Mouse (Mus musculus) liver, embryonic 16.5 days (tissue): ENCODE data around the gene Tmem220. TPM values are rescaled to one million over a fixed set of nuclear protein-coding genes. Genes with fewer than 3 reads are reported as not detected.

Source experiments
- ATAC-seq: fragments of 200-750 bp; cut with Nextera tagmentation; 2 replicates; pipeline ENCODE4 v1.8.0; 2017; ENCODE audit warnings: low read depth, mild to moderate bottlenecking, moderate number of reproducible peaks, moderate library complexity
- H3K27ac ChIP-seq: fragments of 300-500 bp; sonication (generic); 2 replicates; pipeline ENCODE4 v1.5.1; 2014; ENCODE audit warnings: mild to moderate bottlenecking, low read length
- H3K27me3 ChIP-seq: fragments of 300-500 bp; sonication (generic); 2 replicates; pipeline ENCODE4 v1.6.1; 2014; ENCODE audit warnings: low read depth, low read length, mixed read lengths; ENCODE audit not compliant: control insufficient read depth, insufficient read depth
- H3K36me3 ChIP-seq: fragments of 300-500 bp; sonication (generic); 2 replicates; pipeline ENCODE4 v1.6.1; 2014; ENCODE audit warnings: mild to moderate bottlenecking; ENCODE audit not compliant: control insufficient read depth, insufficient read depth
- H3K4me1 ChIP-seq: fragments of 300-500 bp; sonication (generic); 2 replicates; pipeline ENCODE4 v1.6.1; 2014; ENCODE audit warnings: low read depth, low read length, mixed read lengths; ENCODE audit not compliant: control insufficient read depth
- H3K4me2 ChIP-seq: fragments of 300-500 bp; sonication (generic); 2 replicates; pipeline ENCODE4 v1.6.1; 2014; ENCODE audit warnings: low read depth, low read length, mixed read lengths
- H3K4me3 ChIP-seq: fragments of 300-500 bp; sonication (generic); 2 replicates; pipeline ENCODE4 v1.5.1; 2014; ENCODE audit warnings: low read depth, mild to moderate bottlenecking, low read length
- H3K9ac ChIP-seq: fragments of 300-500 bp; sonication (generic); 2 replicates; pipeline ENCODE4 v1.6.1; 2014; ENCODE audit warnings: low read depth, low read length
- H3K9me3 ChIP-seq: fragments of 300-500 bp; sonication (generic); replicated peaks from 2 replicates; pipeline ENCODE4 v1.6.1; 2016; ENCODE audit warnings: low read length; ENCODE audit not compliant: control insufficient read depth
- WGBS: fragments of 180-500 bp; shearing (Covaris S2); extraction: QIAGEN DNeasy Blood & Tissue Kit; methylation state at CpG from one replicate; pipeline ENCODE4 v1.1.7; 2014; ENCODE audit not compliant: insufficient replicate concordance; 5-methylcytosine and 5-hydroxymethylcytosine counted together
- polyA plus RNA-seq: library from polyadenylated mRNA; unstranded; fragments of >200 nt; fragmentation: Nextera tagmentation; extraction: Ambion mirVana; gene quantifications from 2 replicates; pipeline ENCODE4 v1.2.1, GENCODE M21; 2015

The Tmem220 gene
- polyA plus RNA-seq, 1 experiment from 2014 or later = 3.3 TPM

- Histone ChIP-seq H3K36me3 (no peaks in the 10 kb centered on the region), H3K4me1 (no peaks in the 10 kb centered on the region), H3K4me2 (no peak overlapping the region), H3K27me3 (no peaks in the 10 kb centered on the region), H3K4me3 (no peak overlapping the region), H3K9ac (no peak overlapping the region), H3K27ac (no peak overlapping the region), H3K9me3 (no peaks in the 10 kb centered on the region)
- 69% methylated on average over 15 of the region's 15 CpGs for WGBS
- no peak for ATAC-seq
Measured at GRCm38 (mm10) chr11:67072615-67073130, 47.7 kb downstream of the Tmem220 start.

GRCm38 (mm10) chr11:67075036-67075435 lies 50.1 kb downstream of the Tmem220 start:
- ATAC-seq = no peak
- 47% methylated on average over 3 of the region's 3 CpGs for WGBS
- H3K36me3 ChIP-seq = no peaks in the 10 kb centered on the region
- no peaks in the 10 kb centered on the region for H3K4me1 ChIP-seq
- no peaks in the 10 kb centered on the region for H3K27me3 ChIP-seq
- no peak overlapping the region for H3K4me3 ChIP-seq
- H3K9me3 ChIP-seq = no peaks in the 10 kb centered on the region
- no peak overlapping the region for H3K27ac ChIP-seq
- H3K9ac ChIP-seq = no peak overlapping the region
- no peak overlapping the region for H3K4me2 ChIP-seq

- Histone ChIP-seq H3K27ac (no peak overlapping the region), H3K9ac (no peak overlapping the region), H3K4me3 (no peak overlapping the region), H3K9me3 (no peaks in the 10 kb centered on the region), H3K27me3 (no peaks in the 10 kb centered on the region), H3K4me1 (no peaks in the 10 kb centered on the region), H3K4me2 (no peak overlapping the region), H3K36me3 (no peaks in the 10 kb centered on the region)
- WGBS = 63% methylated on average over 5 of the region's 5 CpGs
- ATAC-seq = no peak
Measured at GRCm38 (mm10) chr11:67076781-67077180, 51.8 kb downstream of the Tmem220 start.

GRCm38 (mm10) chr11:67077435-67077834 lies 52.5 kb downstream of the Tmem220 start:
- ATAC-seq = no peak
- Histone ChIP-seq H3K27me3 (no peaks in the 10 kb centered on the region), H3K4me1 (no peaks in the 10 kb centered on the region), H3K9ac (no peak overlapping the region), H3K36me3 (no peaks in the 10 kb centered on the region), H3K9me3 (no peaks in the 10 kb centered on the region), H3K4me2 (no peak overlapping the region), H3K27ac (no peak overlapping the region), H3K4me3 (no peak overlapping the region)
- 20% methylated on average over 3 of the region's 3 CpGs for WGBS

GRCm38 (mm10) chr11:67078000-67078399 lies 53.0 kb downstream of the Tmem220 start, which contains the start of gene Myh3:
Gene Myh3, plus strand, starts transcription at chr11:67078300.
- WGBS = 62% methylated on average over 5 of the region's 5 CpGs
- no peak for ATAC-seq
- no peak within 1 kb of the TSS for H3K4me3 ChIP-seq
- H3K4me1 ChIP-seq = no peaks in the 10 kb centered on the region
- no peaks in the 10 kb centered on the region; the same call in 1 of the 2 replicates for H3K27me3 ChIP-seq
- no peak within 1 kb of the TSS for H3K27ac ChIP-seq
- no peaks in the 10 kb centered on the region for H3K36me3 ChIP-seq
- H3K9me3 ChIP-seq = no peaks in the 10 kb centered on the region
- no peak within 1 kb of the TSS for H3K4me2 ChIP-seq
- no peak within 1 kb of the TSS for H3K9ac ChIP-seq

GRCm38 (mm10) chr11:67078888-67079287 lies 53.9 kb downstream of the Tmem220 start:
- no peaks in the 10 kb centered on the region for H3K9me3 ChIP-seq
- H3K9ac ChIP-seq = no peak overlapping the region
- H3K27me3 ChIP-seq = peaks cover 4% of the 10 kb centered on the region
- H3K4me2 ChIP-seq = no peak overlapping the region
- ATAC-seq = no peak
- H3K27ac ChIP-seq = no peak overlapping the region
- no peak overlapping the region for H3K4me3 ChIP-seq
- WGBS = 72% methylated on average over 6 of the region's 6 CpGs
- no peaks in the 10 kb centered on the region for H3K36me3 ChIP-seq
- H3K4me1 ChIP-seq = no peaks in the 10 kb centered on the region

- Histone ChIP-seq H3K27me3 (peaks cover 11% of the 10 kb centered on the region), H3K9ac (no peak overlapping the region), H3K36me3 (no peaks in the 10 kb centered on the region), H3K27ac (no peak overlapping the region), H3K4me3 (no peak overlapping the region), H3K4me2 (no peak overlapping the region), H3K9me3 (no peaks in the 10 kb centered on the region), H3K4me1 (no peaks in the 10 kb centered on the region)
- WGBS = 59% methylated on average over 11 of the region's 11 CpGs
- ATAC-seq = no peak
Measured at GRCm38 (mm10) chr11:67079740-67080139, 54.8 kb downstream of the Tmem220 start.

GRCm38 (mm10) chr11:67080168-67080567 lies 55.2 kb downstream of the Tmem220 start:
- Histone ChIP-seq H3K4me2 (no peak overlapping the region), H3K9me3 (no peaks in the 10 kb centered on the region), H3K4me1 (no peaks in the 10 kb centered on the region), H3K36me3 (no peaks in the 10 kb centered on the region), H3K27ac (no peak overlapping the region), H3K4me3 (no peak overlapping the region), H3K9ac (no peak overlapping the region), H3K27me3 (peaks cover 13% of the 10 kb centered on the region)
- 1% methylated on average over 3 of the region's 3 CpGs for WGBS
- no peak for ATAC-seq

- no peak overlapping the region for H3K4me3 ChIP-seq
- H3K9ac ChIP-seq = no peak overlapping the region
- no peaks in the 10 kb centered on the region for H3K36me3 ChIP-seq
- no peaks in the 10 kb centered on the region for H3K9me3 ChIP-seq
- ATAC-seq = peak; percentile 80
- 3% methylated on average over 11 of the region's 11 CpGs for WGBS
- no peaks in the 10 kb centered on the region for H3K4me1 ChIP-seq
- peaks cover 13% of the 10 kb centered on the region for H3K27me3 ChIP-seq
- H3K27ac ChIP-seq = no peak overlapping the region
- H3K4me2 ChIP-seq = no peak overlapping the region
Measured at GRCm38 (mm10) chr11:67081125-67081649, 56.2 kb downstream of the Tmem220 start.
